Mouse (Mus musculus): ENCODE data around the gene Cp. TPM values are rescaled to one million over a fixed set of nuclear protein-coding genes. Genes with fewer than 3 reads are reported as not detected.

Cp gene
- polyA plus RNA-seq, 1 experiment from 2014 or later: 1.4 TPM

GRCm38 (mm10) chr3:19958983-19959382 lies 2.1 kb downstream of the Cp start:
- WGBS: 74% methylated on average over 1 of the region's 1 CpGs
- Histone ChIP-seq H3K4me2 (replicated peaks; ENCODE audit: low read depth) (no peak overlapping the region), H3K4me1 (replicated peaks; ENCODE audit: control insufficient read depth, insufficient read depth) (no peaks in the 10 kb centered on the region), H3K27me3 (ENCODE audit: control insufficient read depth, insufficient read depth, low read length) (no peaks in the 10 kb centered on the region), H3K27ac (replicated peaks) (no peak overlapping the region), H3K4me3 (ENCODE audit: low read depth, low read length) (no peak overlapping the region), H3K9ac (ENCODE audit: low read length) (no peak overlapping the region), H3K36me3 (ENCODE audit: control insufficient read depth, insufficient read depth, low read length) (no peaks in the 10 kb centered on the region), H3K9me3 (ENCODE audit: control insufficient read depth, low read length) (no peaks in the 10 kb centered on the region)
- TF ChIP-seq CTCF (IDR thresholded peaks at IDR 0.05; ENCODE audit: low read depth) (no peak), EP300 (optimal IDR thresholded peaks at IDR 0.05) (no peak)
- DNase-seq (ENCODE audit: low spot score): no peak
- ATAC-seq (ENCODE audit: low FRiP score, low TSS enrichment): no peak

GRCm38 (mm10) chr3:19960570-19961114 lies 3.8 kb downstream of the Cp start:
- TF ChIP-seq EP300 (optimal IDR thresholded peaks at IDR 0.05) (no peak), CTCF (IDR thresholded peaks at IDR 0.05; ENCODE audit: low read depth) (no peak)
- 49% methylated on average over 3 of the region's 3 CpGs for WGBS

GRCm38 (mm10) chr3:19961341-19961740 lies 4.5 kb downstream of the Cp start:
- TF ChIP-seq EP300 (optimal IDR thresholded peaks at IDR 0.05) (no peak), CTCF (IDR thresholded peaks at IDR 0.05; ENCODE audit: low read depth) (no peak)
- Histone ChIP-seq H3K4me2 (replicated peaks; ENCODE audit: low read depth) (no peak overlapping the region), H3K27ac (replicated peaks) (no peak overlapping the region), H3K4me1 (replicated peaks; ENCODE audit: control insufficient read depth, insufficient read depth) (no peaks in the 10 kb centered on the region), H3K27me3 (ENCODE audit: control insufficient read depth, insufficient read depth, low read length) (no peaks in the 10 kb centered on the region), H3K36me3 (ENCODE audit: control insufficient read depth, insufficient read depth, low read length) (no peaks in the 10 kb centered on the region), H3K9ac (ENCODE audit: low read length) (no peak overlapping the region), H3K4me3 (ENCODE audit: low read depth, low read length) (no peak overlapping the region), H3K9me3 (ENCODE audit: control insufficient read depth, low read length) (no peaks in the 10 kb centered on the region)
- ATAC-seq (ENCODE audit: low FRiP score, low TSS enrichment) (no peak), DNase-seq (ENCODE audit: low spot score) (no peak)
- 58% methylated on average over 2 of the region's 2 CpGs for WGBS

More at GRCm38 (mm10) chr3:19960570-19961114, 3.8 kb downstream of the Cp start:
- Histone ChIP-seq H3K9ac (ENCODE audit: low read length) (no peak overlapping the region), H3K27ac (replicated peaks) (no peak overlapping the region), H3K4me2 (replicated peaks; ENCODE audit: low read depth) (no peak overlapping the region), H3K9me3 (ENCODE audit: control insufficient read depth, low read length) (no peaks in the 10 kb centered on the region), H3K4me3 (ENCODE audit: low read depth, low read length) (no peak overlapping the region), H3K36me3 (ENCODE audit: control insufficient read depth, insufficient read depth, low read length) (no peaks in the 10 kb centered on the region), H3K4me1 (replicated peaks; ENCODE audit: control insufficient read depth, insufficient read depth) (no peaks in the 10 kb centered on the region), H3K27me3 (ENCODE audit: control insufficient read depth, insufficient read depth, low read length) (no peaks in the 10 kb centered on the region)
- ATAC-seq (ENCODE audit: low FRiP score, low TSS enrichment) (no peak), DNase-seq (ENCODE audit: low spot score) (no peak)

- WGBS: 59% methylated on average over 3 of the region's 3 CpGs
- no peak overlapping the region for H3K9ac ChIP-seq (ENCODE audit: low read length)
- no peak overlapping the region for H3K4me3 ChIP-seq (ENCODE audit: low read depth, low read length)
- no peaks in the 10 kb centered on the region for H3K36me3 ChIP-seq (ENCODE audit: control insufficient read depth, insufficient read depth, low read length)
- H3K4me1 ChIP-seq (replicated peaks; ENCODE audit: control insufficient read depth, insufficient read depth): no peaks in the 10 kb centered on the region
- H3K27ac ChIP-seq (replicated peaks): no peak overlapping the region
- no peaks in the 10 kb centered on the region for H3K9me3 ChIP-seq (ENCODE audit: control insufficient read depth, low read length)
- DNase-seq (ENCODE audit: low spot score) (no peak), ATAC-seq (ENCODE audit: low FRiP score, low TSS enrichment) (no peak)
- H3K4me2 ChIP-seq (replicated peaks; ENCODE audit: low read depth): no peak overlapping the region
- TF ChIP-seq EP300 (optimal IDR thresholded peaks at IDR 0.05): no peak
- TF ChIP-seq CTCF (IDR thresholded peaks at IDR 0.05; ENCODE audit: low read depth): no peak
- no peaks in the 10 kb centered on the region for H3K27me3 ChIP-seq (ENCODE audit: control insufficient read depth, insufficient read depth, low read length)
Observed at GRCm38 (mm10) chr3:19962769-19963513, 6.1 kb downstream of the Cp start.

DNA sequence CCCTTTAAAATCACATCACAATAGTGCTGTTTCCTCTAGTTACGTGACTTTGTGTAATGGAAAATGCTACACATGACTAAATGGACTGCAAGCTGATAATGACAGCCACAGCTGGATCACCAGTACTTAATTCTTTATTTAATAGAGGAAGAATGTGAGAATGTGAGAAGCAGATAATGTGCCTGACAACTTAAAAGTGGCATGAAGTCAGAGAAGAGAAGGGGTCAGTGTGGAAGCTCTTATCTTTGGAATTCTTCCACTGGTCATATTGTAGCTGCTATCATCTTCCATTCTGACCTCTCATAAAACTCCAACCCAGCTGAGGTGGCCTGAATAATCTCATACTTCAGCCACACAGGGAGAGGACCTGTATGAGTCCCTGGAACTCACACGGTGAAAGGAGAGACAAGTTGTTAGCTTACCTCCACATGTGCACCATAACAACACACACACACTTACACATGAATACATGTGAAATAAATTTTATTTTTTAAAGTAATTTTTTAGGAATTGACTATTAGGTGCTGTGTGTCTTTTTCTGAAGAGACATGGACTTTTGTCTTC lies 7.9 kb downstream of the Cp start:
- Histone ChIP-seq H3K27me3 (ENCODE audit: control insufficient read depth, insufficient read depth, low read length) (no peaks in the 10 kb centered on the region), H3K4me2 (replicated peaks; ENCODE audit: low read depth) (no peak overlapping the region), H3K36me3 (ENCODE audit: control insufficient read depth, insufficient read depth, low read length) (no peaks in the 10 kb centered on the region), H3K9me3 (ENCODE audit: control insufficient read depth, low read length) (no peaks in the 10 kb centered on the region), H3K27ac (replicated peaks) (no peak overlapping the region), H3K9ac (ENCODE audit: low read length) (no peak overlapping the region), H3K4me3 (ENCODE audit: low read depth, low read length) (no peak overlapping the region), H3K4me1 (replicated peaks; ENCODE audit: control insufficient read depth, insufficient read depth) (no peaks in the 10 kb centered on the region)
- TF ChIP-seq CTCF (IDR thresholded peaks at IDR 0.05; ENCODE audit: low read depth) (no peak), EP300 (optimal IDR thresholded peaks at IDR 0.05) (no peak)
- WGBS: 78% methylated on average over 2 of the region's 2 CpGs
- no peak for DNase-seq (ENCODE audit: low spot score)
- no peak for ATAC-seq (ENCODE audit: low FRiP score, low TSS enrichment)

GRCm38 (mm10) chr3:19965239-19965638 lies 8.4 kb downstream of the Cp start:
- no peaks in the 10 kb centered on the region for H3K36me3 ChIP-seq (ENCODE audit: control insufficient read depth, insufficient read depth, low read length)
- ATAC-seq (ENCODE audit: low FRiP score, low TSS enrichment) (no peak), DNase-seq (ENCODE audit: low spot score) (no peak)
- no peak overlapping the region for H3K4me2 ChIP-seq (replicated peaks; ENCODE audit: low read depth)
- no peak overlapping the region for H3K27ac ChIP-seq (replicated peaks)
- H3K4me3 ChIP-seq (ENCODE audit: low read depth, low read length): no peak overlapping the region
- no peaks in the 10 kb centered on the region for H3K27me3 ChIP-seq (ENCODE audit: control insufficient read depth, insufficient read depth, low read length)
- H3K9me3 ChIP-seq (ENCODE audit: control insufficient read depth, low read length): no peaks in the 10 kb centered on the region
- 82% methylated on average over 5 of the region's 5 CpGs for WGBS
- H3K4me1 ChIP-seq (replicated peaks; ENCODE audit: control insufficient read depth, insufficient read depth): no peaks in the 10 kb centered on the region
- TF ChIP-seq EP300 (optimal IDR thresholded peaks at IDR 0.05) (no peak), CTCF (IDR thresholded peaks at IDR 0.05; ENCODE audit: low read depth) (no peak)
- no peak overlapping the region for H3K9ac ChIP-seq (ENCODE audit: low read length)
